Mouse (Mus musculus) megakaryocyte, embryonic 14.5 days (primary cell): ENCODE measurements around the gene Spag5.

Source experiments
- FLI1 ChIP-seq: IDR thresholded peaks from 2 replicates; pipeline ENCODE4 v1.6.1; 2012; ENCODE audit warnings: low read length, inconsistent platforms, mixed read lengths
- GATA1 ChIP-seq: IDR thresholded peaks from 3 replicates; pipeline ENCODE4 v1.6.1; 2012; ENCODE audit warnings: mixed read lengths, low read length, inconsistent platforms, borderline replicate concordance

DNA sequence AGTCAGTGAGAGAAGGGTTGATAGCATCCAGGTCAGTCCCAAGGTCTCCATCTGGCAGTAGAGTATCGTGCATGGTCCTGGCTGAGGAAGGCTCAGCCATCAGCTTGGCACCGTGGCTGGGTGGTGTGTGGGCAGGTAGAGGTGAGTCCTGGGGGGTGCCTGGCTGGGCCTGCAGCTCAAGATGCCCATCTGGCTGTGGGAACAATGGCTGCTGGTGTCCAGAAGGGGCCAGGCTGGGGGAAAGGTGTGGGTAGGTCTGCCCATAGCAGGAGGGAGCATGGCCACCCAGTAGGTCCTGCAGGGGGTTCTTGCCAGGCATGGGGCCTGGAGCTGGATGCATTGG, 59.4 kb downstream of the Spag5 start:
- TF ChIP-seq FLI1 (no peak), GATA1 (no peak)
